Mouse (Mus musculus): ENCODE data around the gene Crot. TPM values are rescaled to one million over a fixed set of nuclear protein-coding genes. Genes with fewer than 3 reads are reported as not detected.

Gene Crot
- polyA plus RNA-seq, 1 experiment from 2014 or later = 37.5 TPM

DNA sequence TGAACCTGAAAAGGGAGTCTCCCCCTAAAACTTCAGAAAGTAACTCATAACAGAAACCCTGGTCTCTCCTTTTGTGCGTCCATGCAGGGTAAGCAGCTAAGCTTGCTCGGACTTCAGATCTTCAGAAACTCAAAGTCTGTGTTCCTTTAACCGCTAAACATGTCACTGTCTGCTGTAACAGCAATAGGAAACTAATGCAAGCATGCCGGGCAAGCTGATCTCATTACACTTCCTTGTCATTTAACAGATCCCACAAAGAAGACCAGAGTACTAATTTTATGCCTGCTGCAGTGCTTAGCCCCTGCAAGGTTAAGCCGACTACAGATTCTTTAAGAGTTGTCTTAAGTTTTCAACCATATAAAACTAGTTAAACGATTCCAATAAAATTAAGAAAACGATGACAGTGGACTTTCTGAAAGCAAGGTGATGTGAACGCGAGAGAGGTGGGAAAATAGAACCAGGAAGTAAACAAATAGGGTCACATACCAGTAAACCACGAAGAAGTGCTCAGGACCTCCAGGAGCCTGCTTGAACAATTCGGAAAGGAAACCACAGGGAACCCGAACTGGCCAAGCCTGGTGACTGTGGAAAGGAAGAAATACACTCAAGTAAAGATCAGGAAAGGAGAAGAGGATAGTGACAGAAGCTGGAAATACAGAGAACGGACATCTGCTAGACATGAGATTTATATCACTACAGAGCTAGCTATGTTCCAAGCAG, 998 bp downstream of the Crot start:
- 15% methylated on average over 13 of the region's 13 CpGs for WGBS
- Histone ChIP-seq H3K4me2 (peak overlapping the region; percentile 90), H3K4me1 (replicated peaks) (peaks cover 10% of the 10 kb centered on the region), H3K9me3 (replicated peaks) (no peaks in the 10 kb centered on the region), H3K27me3 (replicated peaks) (no peaks in the 10 kb centered on the region), H3K27ac (ENCODE audit: poor library complexity, severe bottlenecking) (peak overlapping the region; percentile 93), H3K4me3 (peak overlapping the region; percentile 85), H3K9ac (peak overlapping the region; percentile 92), H3K36me3 (peaks cover 25% of the 10 kb centered on the region)
- no peak for ATAC-seq (ENCODE audit: insufficient number of reproducible peaks, low FRiP score)

DNA sequence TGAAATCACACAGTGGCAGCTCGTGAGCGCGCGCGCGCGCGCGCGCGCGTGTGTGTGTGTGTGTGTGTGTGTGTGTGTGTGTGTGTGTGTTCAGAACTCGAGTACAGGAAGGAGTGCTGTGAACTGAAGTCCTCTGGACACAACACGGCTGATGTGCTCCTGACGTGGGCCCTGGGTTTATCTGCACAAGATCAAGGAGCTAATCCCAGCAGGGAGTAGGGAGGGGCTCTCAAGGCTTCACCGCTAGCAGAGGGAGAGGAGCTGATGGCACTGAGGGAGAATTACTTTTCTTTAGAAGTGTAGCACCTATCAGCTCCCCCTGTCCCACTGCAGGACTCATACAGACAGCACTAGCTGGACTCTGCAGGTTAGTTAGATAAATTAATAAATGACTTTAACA, 5.5 kb downstream of the Crot start:
- no peak for ATAC-seq (ENCODE audit: insufficient number of reproducible peaks, low FRiP score)
- no peak overlapping the region for H3K9ac ChIP-seq
- no peaks in the 10 kb centered on the region for H3K27me3 ChIP-seq (replicated peaks)
- no peaks in the 10 kb centered on the region for H3K9me3 ChIP-seq (replicated peaks)
- 90% methylated on average over 16 of the region's 16 CpGs for WGBS
- H3K4me2 ChIP-seq = no peak overlapping the region
- H3K27ac ChIP-seq (ENCODE audit: poor library complexity, severe bottlenecking) = no peak overlapping the region
- H3K4me3 ChIP-seq = no peak overlapping the region
- H3K36me3 ChIP-seq = peaks cover 50% of the 10 kb centered on the region
- H3K4me1 ChIP-seq (replicated peaks) = peaks cover 5% of the 10 kb centered on the region; the same call in 1 of the 2 replicates

DNA sequence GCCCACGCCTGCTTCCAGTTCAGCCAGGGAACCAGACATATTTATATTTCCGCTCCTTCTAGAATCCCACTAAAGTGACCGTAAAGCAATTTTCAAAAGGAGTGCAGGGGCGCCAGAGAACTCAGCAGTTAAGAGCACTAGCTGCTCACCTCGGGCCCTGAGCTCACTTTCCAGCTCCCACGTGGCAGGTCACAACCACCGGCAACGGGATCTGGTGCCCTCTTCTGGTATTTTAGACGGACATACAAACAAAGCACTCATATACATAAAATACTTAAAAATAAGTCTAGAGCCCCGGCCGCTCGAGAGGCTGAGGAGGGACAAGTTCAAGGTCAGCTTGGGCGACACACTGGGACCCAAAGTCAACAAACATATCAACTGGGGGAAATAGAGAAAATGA, 6.6 kb downstream of the Crot start:
- H3K27ac ChIP-seq (ENCODE audit: poor library complexity, severe bottlenecking) = no peak overlapping the region
- H3K9ac ChIP-seq = no peak overlapping the region
- H3K9me3 ChIP-seq (replicated peaks) = no peaks in the 10 kb centered on the region
- H3K27me3 ChIP-seq (replicated peaks) = no peaks in the 10 kb centered on the region
- H3K36me3 ChIP-seq = peaks cover 56% of the 10 kb centered on the region
- 86% methylated on average over 13 of the region's 13 CpGs for WGBS
- H3K4me3 ChIP-seq = no peak overlapping the region
- H3K4me1 ChIP-seq (replicated peaks) = no peaks in the 10 kb centered on the region; the same call in 1 of the 2 replicates
- H3K4me2 ChIP-seq = no peak overlapping the region
- ATAC-seq (ENCODE audit: insufficient number of reproducible peaks, low FRiP score) = no peak

GRCm38 (mm10) chr5:8987925-8988324, 9.2 kb downstream of the Crot start:
- H3K27me3 ChIP-seq (replicated peaks) = no peaks in the 10 kb centered on the region
- no peak for ATAC-seq (ENCODE audit: insufficient number of reproducible peaks, low FRiP score)
- H3K4me3 ChIP-seq = no peak overlapping the region
- H3K4me2 ChIP-seq = no peak overlapping the region
- no peaks in the 10 kb centered on the region for H3K9me3 ChIP-seq (replicated peaks)
- no peaks in the 10 kb centered on the region for H3K4me1 ChIP-seq (replicated peaks)
- no peak overlapping the region for H3K27ac ChIP-seq (ENCODE audit: poor library complexity, severe bottlenecking)
- H3K36me3 ChIP-seq = peaks cover 59% of the 10 kb centered on the region
- no peak overlapping the region for H3K9ac ChIP-seq
- 88% methylated on average over 5 of the region's 5 CpGs for WGBS

GRCm38 (mm10) chr5:8985470-8985869, 11.7 kb downstream of the Crot start:
- H3K4me1 ChIP-seq (replicated peaks) = no peaks in the 10 kb centered on the region
- no peak overlapping the region for H3K27ac ChIP-seq (ENCODE audit: poor library complexity, severe bottlenecking)
- no peaks in the 10 kb centered on the region for H3K9me3 ChIP-seq (replicated peaks)
- no peaks in the 10 kb centered on the region for H3K27me3 ChIP-seq (replicated peaks)
- 84% methylated on average over 3 of the region's 3 CpGs for WGBS
- ATAC-seq (ENCODE audit: insufficient number of reproducible peaks, low FRiP score) = no peak
- H3K4me3 ChIP-seq = no peak overlapping the region
- no peak overlapping the region for H3K9ac ChIP-seq
- H3K36me3 ChIP-seq = peaks cover 59% of the 10 kb centered on the region
- no peak overlapping the region for H3K4me2 ChIP-seq

- no peak overlapping the region for H3K9ac ChIP-seq
- no peaks in the 10 kb centered on the region for H3K4me1 ChIP-seq (replicated peaks)
- no peak overlapping the region for H3K4me3 ChIP-seq
- H3K4me2 ChIP-seq = no peak overlapping the region
- no peaks in the 10 kb centered on the region for H3K27me3 ChIP-seq (replicated peaks)
- no peak overlapping the region for H3K27ac ChIP-seq (ENCODE audit: poor library complexity, severe bottlenecking)
- peaks cover 45% of the 10 kb centered on the region for H3K36me3 ChIP-seq
- no peaks in the 10 kb centered on the region for H3K9me3 ChIP-seq (replicated peaks)
- no peak for ATAC-seq (ENCODE audit: insufficient number of reproducible peaks, low FRiP score)
These were observed 22.4 kb downstream of the Crot start for GRCm38 (mm10) chr5:8974721-8975120.

- H3K4me1 ChIP-seq (replicated peaks) = no peaks in the 10 kb centered on the region
- 96% methylated on average over 7 of the region's 7 CpGs for WGBS
- H3K36me3 ChIP-seq = peaks cover 57% of the 10 kb centered on the region
- H3K4me3 ChIP-seq = no peak overlapping the region
- H3K27ac ChIP-seq (ENCODE audit: poor library complexity, severe bottlenecking) = no peak overlapping the region
- ATAC-seq (ENCODE audit: insufficient number of reproducible peaks, low FRiP score) = no peak
- H3K27me3 ChIP-seq (replicated peaks) = no peaks in the 10 kb centered on the region
- H3K4me2 ChIP-seq = no peak overlapping the region
- H3K9ac ChIP-seq = no peak overlapping the region
- H3K9me3 ChIP-seq (replicated peaks) = no peaks in the 10 kb centered on the region
These were observed 24.8 kb downstream of the Crot start for GRCm38 (mm10) chr5:8972355-8972754.

DNA sequence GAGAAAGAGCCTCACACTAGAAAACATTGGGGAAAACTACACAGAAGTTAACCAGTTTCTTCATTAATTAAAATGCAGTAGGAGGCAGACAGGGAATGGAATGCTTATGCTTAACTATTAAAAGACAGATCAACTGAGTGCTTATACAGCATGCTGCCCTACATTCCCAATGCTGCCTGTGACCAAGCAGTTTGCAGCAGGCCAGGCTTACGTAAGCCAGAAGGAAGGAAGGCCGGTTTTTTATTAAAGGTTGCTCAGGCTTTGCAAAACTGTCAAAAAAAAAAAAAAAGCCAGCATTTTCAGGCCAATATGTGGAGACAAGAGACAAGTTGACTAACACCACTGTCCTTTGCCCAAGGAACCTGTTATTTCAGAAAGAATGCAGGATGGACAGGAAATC, 26.4 kb downstream of the Crot start:
- no peaks in the 10 kb centered on the region for H3K4me1 ChIP-seq (replicated peaks)
- 91% methylated on average over 2 of the region's 2 CpGs for WGBS
- no peak overlapping the region for H3K4me3 ChIP-seq
- no peak overlapping the region for H3K27ac ChIP-seq (ENCODE audit: poor library complexity, severe bottlenecking)
- no peaks in the 10 kb centered on the region for H3K9me3 ChIP-seq (replicated peaks)
- no peak overlapping the region for H3K9ac ChIP-seq
- no peaks in the 10 kb centered on the region for H3K27me3 ChIP-seq (replicated peaks)
- no peak for ATAC-seq (ENCODE audit: insufficient number of reproducible peaks, low FRiP score)
- H3K4me2 ChIP-seq = no peak overlapping the region
- peaks cover 69% of the 10 kb centered on the region for H3K36me3 ChIP-seq

GRCm38 (mm10) chr5:8964487-8964886, 32.6 kb downstream of the Crot start:
- Histone ChIP-seq H3K27ac (ENCODE audit: poor library complexity, severe bottlenecking) (no peak overlapping the region), H3K4me2 (no peak overlapping the region), H3K36me3 (peaks cover 51% of the 10 kb centered on the region), H3K4me3 (no peak overlapping the region), H3K9me3 (replicated peaks) (no peaks in the 10 kb centered on the region), H3K27me3 (replicated peaks) (no peaks in the 10 kb centered on the region), H3K9ac (no peak overlapping the region), H3K4me1 (replicated peaks) (no peaks in the 10 kb centered on the region)
- WGBS = 92% methylated on average over 5 of the region's 5 CpGs
- no peak for ATAC-seq (ENCODE audit: insufficient number of reproducible peaks, low FRiP score)

- Histone ChIP-seq H3K4me1 (replicated peaks) (no peaks in the 10 kb centered on the region), H3K27ac (ENCODE audit: poor library complexity, severe bottlenecking) (no peak overlapping the region), H3K27me3 (replicated peaks) (no peaks in the 10 kb centered on the region), H3K9ac (no peak overlapping the region), H3K36me3 (peaks cover 21% of the 10 kb centered on the region), H3K9me3 (replicated peaks) (no peaks in the 10 kb centered on the region), H3K4me3 (no peak overlapping the region), H3K4me2 (no peak overlapping the region)
- 83% methylated on average over 4 of the region's 4 CpGs for WGBS
- no peak for ATAC-seq (ENCODE audit: insufficient number of reproducible peaks, low FRiP score)
These were observed 36.6 kb downstream of the Crot start for GRCm38 (mm10) chr5:8960534-8960933.

DNA sequence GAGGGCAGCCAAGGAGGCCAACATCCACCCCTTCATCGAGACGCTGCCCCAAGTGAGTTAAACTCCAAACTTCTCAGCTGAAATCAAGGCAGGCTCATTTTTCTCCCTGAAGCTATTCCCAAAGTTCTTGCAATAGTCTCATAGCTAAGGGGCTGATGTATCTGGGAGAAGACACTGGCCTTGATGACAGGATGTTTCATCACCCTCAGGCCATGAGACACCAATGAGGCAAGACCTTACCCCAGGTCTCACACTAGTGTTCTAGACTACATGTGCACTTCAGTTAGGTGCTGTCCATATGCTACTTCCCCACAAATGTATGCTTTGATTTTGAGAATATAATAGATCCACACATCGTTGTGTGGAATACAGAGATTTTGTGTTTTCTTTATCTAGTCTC, 41.6 kb downstream of the Crot start:
- H3K9ac ChIP-seq = no peak overlapping the region
- H3K4me3 ChIP-seq = no peak overlapping the region
- H3K4me2 ChIP-seq = no peak overlapping the region
- H3K9me3 ChIP-seq (replicated peaks) = no peaks in the 10 kb centered on the region
- no peaks in the 10 kb centered on the region for H3K36me3 ChIP-seq
- WGBS = 91% methylated on average over 3 of the region's 3 CpGs
- H3K4me1 ChIP-seq (replicated peaks) = no peaks in the 10 kb centered on the region
- H3K27ac ChIP-seq (ENCODE audit: poor library complexity, severe bottlenecking) = no peak overlapping the region
- no peak for ATAC-seq (ENCODE audit: insufficient number of reproducible peaks, low FRiP score)
- H3K27me3 ChIP-seq (replicated peaks) = no peaks in the 10 kb centered on the region

GRCm38 (mm10) chr5:8953660-8954059, 43.5 kb downstream of the Crot start:
- Histone ChIP-seq H3K4me2 (no peak overlapping the region), H3K4me3 (no peak overlapping the region), H3K9me3 (replicated peaks) (no peaks in the 10 kb centered on the region), H3K27me3 (replicated peaks) (no peaks in the 10 kb centered on the region), H3K4me1 (replicated peaks) (no peaks in the 10 kb centered on the region), H3K9ac (no peak overlapping the region), H3K36me3 (no peaks in the 10 kb centered on the region), H3K27ac (ENCODE audit: poor library complexity, severe bottlenecking) (no peak overlapping the region)
- no peak for ATAC-seq (ENCODE audit: insufficient number of reproducible peaks, low FRiP score)
- 85% methylated on average over 2 of the region's 2 CpGs for WGBS
